Comparison of ENCODE assay signal across 9 mouse cellular contexts in the genomic region with DNA sequence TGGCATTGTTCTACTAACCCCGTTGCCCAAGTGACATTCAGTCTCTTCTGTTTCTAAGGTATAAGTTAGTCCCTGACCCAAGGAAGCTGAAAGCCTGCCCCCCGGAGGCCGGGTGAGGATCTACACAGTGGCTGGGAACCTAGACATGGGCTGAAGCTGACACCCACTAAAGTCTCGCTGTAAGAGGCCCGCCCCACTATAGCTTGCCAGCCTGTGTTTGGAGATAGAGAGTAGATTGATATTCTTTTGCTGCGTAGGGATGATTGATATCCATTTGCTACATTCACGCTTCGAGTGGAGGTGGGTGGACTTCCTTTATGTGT. TPM values are rescaled to one million over a fixed set of nuclear protein-coding genes. Genes with fewer than 3 reads are reported as not detected.
DNase-seq lines count a peak whose midpoint lies in the region; ATAC-seq lines count a peak whose summit lies in the region.
"Had no signal": no experiment of that assay in that cellular context is flagged by ENCODE, and none has a peak within 500 bp of the region (broad histone marks: within the 10 kb centered on the region; RNA-seq: fewer than 3 reads in every experiment).

No protein-coding gene starts in this region.

- no peaks in the 10 kb centered on the region for H3K36me3 ChIP-seq in forebrain, embryonic 10.5 days (replicated peaks)
- H3K36me3 ChIP-seq in forebrain, embryonic 16.5 days (ENCODE audit: control insufficient read depth, insufficient read depth), result no peaks in the 10 kb centered on the region
- H3K36me3 ChIP-seq in intestine, embryonic 15.5 days, result no peaks in the 10 kb centered on the region
- H3K36me3 ChIP-seq in neural tube, embryonic 12.5 days, result no peaks in the 10 kb centered on the region

- H3K4me2 ChIP-seq in forebrain, embryonic 16.5 days (ENCODE audit: low read length), result no peak overlapping the region; the same call in 1 of the 2 replicates
- peak overlapping the region; percentile 53 for H3K4me2 ChIP-seq in intestine, embryonic 15.5 days (replicated peaks)
- peak overlapping the region; percentile 47 for H3K4me2 ChIP-seq in neural tube, embryonic 12.5 days (replicated peaks)

- 4% methylated on average over 8 of the region's 8 CpGs for WGBS in forebrain, embryonic 10.5 days
- WGBS in forebrain, embryonic 16.5 days, result 3% methylated on average over 8 of the region's 8 CpGs
- WGBS in intestine, embryonic 15.5 days, result 6% methylated on average over 8 of the region's 8 CpGs
- WGBS in neural tube, embryonic 12.5 days, result 5% methylated on average over 8 of the region's 8 CpGs

- H3K4me1 ChIP-seq in forebrain, embryonic 10.5 days, result peaks cover 21% of the 10 kb centered on the region
- H3K4me1 ChIP-seq in forebrain, embryonic 16.5 days (replicated peaks; ENCODE audit: control insufficient read depth, insufficient read depth, low read length), result peaks cover 8% of the 10 kb centered on the region; the same call in 1 of the 2 replicates
- 0 out of 2 replicates have a peak, but pooled peaks cover 2% of the 10 kb centered on the region for H3K4me1 ChIP-seq in intestine, embryonic 15.5 days (replicated peaks)
- H3K4me1 ChIP-seq in neural tube, embryonic 12.5 days, result peaks cover 9% of the 10 kb centered on the region; the same call in 1 of the 2 replicates

- peak; percentile 40 for DNase-seq in forebrain, embryonic 10.5 days (ENCODE audit: extremely low spot score, low spot score)
- peak; percentile 8 for DNase-seq in urinary bladder, postnatal 14 days (ENCODE audit: low spot score)
- DNase-seq in urinary bladder, adult 18-20 months (ENCODE audit: low spot score in 2 of 2), result no peak
- no peak for DNase-seq in left cerebral cortex, postnatal 4 days
- no peak for DNase-seq in adipocyte (ENCODE audit: low spot score)

- intact Hi-C loops in left cerebral cortex, postnatal 4 days (cut with DNase I), result no loop called here

- H3K9me3 ChIP-seq in forebrain, embryonic 10.5 days, result no peaks in the 10 kb centered on the region
- no peaks in the 10 kb centered on the region for H3K9me3 ChIP-seq in forebrain, embryonic 16.5 days (ENCODE audit: control insufficient read depth, low read length)
- H3K9me3 ChIP-seq in intestine, embryonic 15.5 days, result no peaks in the 10 kb centered on the region
- H3K9me3 ChIP-seq in neural tube, embryonic 12.5 days, result no peaks in the 10 kb centered on the region

- peaks cover 98% of the 10 kb centered on the region for H3K27me3 ChIP-seq in forebrain, embryonic 10.5 days (ENCODE audit: poor library complexity, severe bottlenecking)
- peaks cover 52% of the 10 kb centered on the region for H3K27me3 ChIP-seq in forebrain, embryonic 16.5 days (replicated peaks; ENCODE audit: control insufficient read depth, insufficient read depth, low read length)
- peaks cover 70% of the 10 kb centered on the region for H3K27me3 ChIP-seq in intestine, embryonic 15.5 days (replicated peaks)
- peaks cover 86% of the 10 kb centered on the region for H3K27me3 ChIP-seq in neural tube, embryonic 12.5 days (replicated peaks)

- H3K4me3 ChIP-seq in forebrain, embryonic 10.5 days, result peak overlapping the region; percentile 41
- no peak overlapping the region; the same call in 1 of the 2 replicates for H3K4me3 ChIP-seq in forebrain, embryonic 16.5 days (replicated peaks; ENCODE audit: low read length)
- 0 out of 2 replicates have a peak overlapping the region, but pooled peaks have one; percentile 14 for H3K4me3 ChIP-seq in intestine, embryonic 15.5 days (replicated peaks)
- H3K4me3 ChIP-seq in neural tube, embryonic 12.5 days, result no peak overlapping the region

- ATAC-seq in forebrain, embryonic 16.5 days, result no peak
- ATAC-seq in intestine, embryonic 15.5 days, result peak; percentile 15; the same call in 1 of the 2 replicates
- no peak for ATAC-seq in neural tube, embryonic 12.5 days (ENCODE audit: low FRiP score, low read depth)

- H3K9ac ChIP-seq in forebrain, embryonic 16.5 days (replicated peaks; ENCODE audit: low read depth, low read length), result no peak overlapping the region
- H3K9ac ChIP-seq in intestine, embryonic 15.5 days, result no peak overlapping the region
- H3K9ac ChIP-seq in neural tube, embryonic 12.5 days, result no peak overlapping the region

- no peak overlapping the region for H3K27ac ChIP-seq in forebrain, embryonic 10.5 days
- H3K27ac ChIP-seq in forebrain, embryonic 16.5 days (ENCODE audit: low read length), result no peak overlapping the region
- no peak overlapping the region for H3K27ac ChIP-seq in intestine, embryonic 15.5 days
- no peak overlapping the region for H3K27ac ChIP-seq in neural tube, embryonic 12.5 days

RNA-seq across cellular contexts. Expression of a gene that starts 1.8 kb away (rescaled TPM):
- 0.10 and 0.27 TPM in 2 replicates for polyA plus RNA-seq in forebrain, embryonic 10.5 days (2016; fragmentation: Nextera tagmentation; extraction: Ambion mirVana)
- polyA plus RNA-seq in forebrain, embryonic 16.5 days (2015; fragmentation: Nextera tagmentation; extraction: Ambion mirVana), result 0.29 and 0.61 TPM in 2 replicates
- polyA plus RNA-seq in intestine, embryonic 15.5 days (2015; fragmentation: Nextera tagmentation; extraction: Ambion mirVana), result not detected in 2 replicates
- polyA plus RNA-seq in neural tube, embryonic 12.5 days (2016; fragmentation: Nextera tagmentation; extraction: Ambion mirVana), result not detected in 2 replicates
- not detected for total RNA-seq in left cerebral cortex, postnatal 4 days (2021)
- polyA plus RNA-seq: neural tube, embryonic 14.5 days had no signal

Comparison
In these comparisons a context has a peak if more than half of its experiments do, and no peak if none do; other contexts are left out.
1. DNase-seq: peak in forebrain, embryonic 10.5 days (single experiment) and urinary bladder, postnatal 14 days (single experiment); none in urinary bladder, adult 18-20 months (0 of 2), left cerebral cortex, postnatal 4 days (single experiment) and adipocyte (single experiment).
2. H3K4me3 ChIP-seq: peak in forebrain, embryonic 10.5 days (single experiment) and intestine, embryonic 15.5 days (single experiment); none in forebrain, embryonic 16.5 days (single experiment) and neural tube, embryonic 12.5 days (single experiment).